Mouse (Mus musculus) limb, embryonic 12.5 days (tissue): ENCODE results near the gene St8sia1. TPM values are rescaled to one million over a fixed set of nuclear protein-coding genes. Genes with fewer than 3 reads are reported as not detected.

Experiments
- ATAC-seq: fragments of 200-750 bp; cut with Nextera tagmentation; 2 replicates; pipeline ENCODE4 v1.8.0; 2017; ENCODE audit warnings: low read depth, moderate TSS enrichment; ENCODE audit not compliant: insufficient number of reproducible peaks, insufficient read depth, low FRiP score, low TSS enrichment
- H3K27ac ChIP-seq: fragments of 300-500 bp; sonication (generic); 2 replicates; pipeline ENCODE4 v1.5.1; 2016; ENCODE audit warnings: mild to moderate bottlenecking, moderate library complexity
- H3K27me3 ChIP-seq: fragments of 300-500 bp; sonication (generic); 2 replicates; pipeline ENCODE4 v1.6.1; 2016; ENCODE audit warnings: mild to moderate bottlenecking, moderate library complexity
- H3K36me3 ChIP-seq: fragments of 300-500 bp; sonication (generic); 2 replicates; pipeline ENCODE4 v1.6.1; 2016; ENCODE audit warnings: mild to moderate bottlenecking, moderate library complexity
- H3K4me1 ChIP-seq: fragments of 300-500 bp; sonication (generic); replicated peaks from 2 replicates; pipeline ENCODE4 v1.6.1; 2016
- H3K4me2 ChIP-seq: fragments of 300-500 bp; sonication (generic); 2 replicates; pipeline ENCODE4 v1.6.1; 2016; ENCODE audit warnings: mild to moderate bottlenecking, moderate library complexity
- H3K4me3 ChIP-seq: fragments of 300-500 bp; sonication (generic); replicated peaks from 2 replicates; pipeline ENCODE4 v1.5.1; 2016; ENCODE audit warnings: mild to moderate bottlenecking
- H3K9ac ChIP-seq: fragments of 300-500 bp; sonication (generic); replicated peaks from 2 replicates; pipeline ENCODE4 v1.6.1; 2016; ENCODE audit warnings: mild to moderate bottlenecking, moderate library complexity
- H3K9me3 ChIP-seq: fragments of 300-500 bp; sonication (generic); 2 replicates; pipeline ENCODE4 v1.6.1; 2016; ENCODE audit warnings: mild to moderate bottlenecking, moderate library complexity
- WGBS: fragments of 180-500 bp; shearing (Covaris S2); methylation state at CpG from one replicate; pipeline ENCODE4 v1.1.7; 2016; 5-methylcytosine and 5-hydroxymethylcytosine counted together
- polyA plus RNA-seq: library from polyadenylated mRNA; unstranded; fragments of >200 nt; fragmentation: Nextera tagmentation; extraction: Ambion mirVana; gene quantifications from 2 replicates; pipeline ENCODE4 v1.2.1, GENCODE M21; 2016

St8sia1 gene
- polyA plus RNA-seq, 1 experiment from 2014 or later: 1.5 TPM

DNA sequence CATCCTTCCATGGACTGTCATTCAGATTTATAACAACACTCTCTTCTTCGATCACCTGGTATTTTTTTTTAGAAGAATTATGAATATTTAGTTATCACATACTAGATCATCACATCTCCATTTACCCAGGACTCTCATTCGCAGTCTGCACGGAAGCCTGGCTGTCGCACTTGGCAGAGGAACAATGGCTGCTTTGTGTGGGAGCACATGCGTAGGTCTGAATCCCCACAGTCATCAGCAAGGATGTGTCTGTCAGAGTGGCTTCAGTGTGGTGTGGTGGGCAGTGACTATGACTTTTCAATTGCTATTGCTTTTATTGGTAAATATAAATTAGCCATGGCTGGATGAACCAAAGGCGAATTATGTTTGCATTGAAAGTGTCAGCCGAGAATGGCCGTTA, 23.2 kb downstream of the St8sia1 start:
- H3K36me3 ChIP-seq: no peaks in the 10 kb centered on the region
- H3K9ac ChIP-seq: no peak overlapping the region
- no peak for ATAC-seq
- H3K27ac ChIP-seq: no peak overlapping the region
- WGBS: 91% methylated on average over 8 of the region's 8 CpGs
- no peak overlapping the region for H3K4me3 ChIP-seq
- peaks cover 5% of the 10 kb centered on the region for H3K4me1 ChIP-seq
- H3K4me2 ChIP-seq: no peak overlapping the region
- H3K9me3 ChIP-seq: no peaks in the 10 kb centered on the region
- H3K27me3 ChIP-seq: no peaks in the 10 kb centered on the region

DNA sequence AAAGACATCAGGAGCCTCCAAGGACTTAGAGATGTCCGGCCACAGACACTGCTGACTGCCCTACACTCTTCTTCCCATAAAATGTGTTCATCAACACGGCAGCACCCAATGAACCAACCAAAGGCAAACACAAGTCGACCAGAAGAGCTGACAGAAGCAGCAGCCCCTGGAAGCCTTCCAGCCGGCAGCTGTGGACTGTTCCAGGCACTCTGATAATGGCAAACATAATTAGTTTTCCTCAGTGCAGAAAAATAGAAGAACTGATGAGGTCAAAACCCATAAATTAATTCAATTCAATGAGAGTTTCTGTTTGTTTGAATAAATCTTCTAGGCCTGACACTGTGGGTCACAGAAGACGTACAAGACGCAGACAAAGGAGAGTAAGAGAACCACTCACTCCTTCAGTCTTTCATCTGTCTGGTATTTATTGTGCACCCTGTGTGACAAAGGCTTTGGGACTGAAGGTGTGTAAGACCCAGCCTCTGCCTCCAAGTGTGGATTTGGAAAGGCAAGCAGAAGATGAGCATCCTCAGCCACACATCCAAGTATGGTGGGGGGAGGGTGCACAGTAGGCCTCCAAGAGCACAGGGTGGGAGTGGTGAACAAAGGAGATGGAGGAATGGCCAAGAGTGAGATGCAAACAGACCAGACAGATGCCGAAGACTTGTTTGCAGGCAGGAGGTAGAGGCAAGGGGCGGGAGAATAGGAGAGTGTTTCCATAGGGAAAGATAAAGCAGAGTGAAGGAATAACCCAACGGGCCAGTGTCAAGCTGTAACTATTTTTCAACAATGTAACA, 25.5 kb downstream of the St8sia1 start:
- H3K4me1 ChIP-seq: no peaks in the 10 kb centered on the region
- no peaks in the 10 kb centered on the region for H3K9me3 ChIP-seq
- H3K4me3 ChIP-seq: no peak overlapping the region
- no peak for ATAC-seq
- H3K27ac ChIP-seq: no peak overlapping the region
- no peaks in the 10 kb centered on the region for H3K36me3 ChIP-seq
- WGBS: 71% methylated on average over 9 of the region's 9 CpGs
- H3K9ac ChIP-seq: no peak overlapping the region
- H3K27me3 ChIP-seq: no peaks in the 10 kb centered on the region
- H3K4me2 ChIP-seq: no peak overlapping the region

DNA sequence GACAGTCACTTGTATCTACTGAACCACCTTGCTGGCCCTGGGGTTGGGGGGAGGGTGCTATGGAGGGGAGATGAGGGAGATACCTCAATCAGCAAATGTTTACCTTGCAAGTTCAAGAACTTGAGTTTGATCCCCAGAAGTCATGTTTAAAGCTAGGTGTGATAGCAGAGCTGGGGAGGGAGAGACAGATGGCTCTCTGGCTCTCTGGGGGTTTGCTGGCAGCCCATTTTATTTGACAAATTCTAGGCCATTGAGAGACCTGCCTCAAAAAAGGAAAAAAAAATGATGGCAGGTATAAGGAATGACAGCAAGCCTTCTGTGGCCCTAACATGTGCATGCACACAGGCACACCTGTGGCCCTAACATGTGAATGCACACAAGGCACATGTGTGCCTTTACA, 26.2 kb downstream of the St8sia1 start:
- no peaks in the 10 kb centered on the region for H3K27me3 ChIP-seq
- ATAC-seq: no peak
- H3K9me3 ChIP-seq: no peaks in the 10 kb centered on the region
- H3K36me3 ChIP-seq: no peaks in the 10 kb centered on the region
- H3K4me3 ChIP-seq: no peak overlapping the region
- no peak overlapping the region for H3K9ac ChIP-seq
- H3K4me2 ChIP-seq: no peak overlapping the region
- H3K4me1 ChIP-seq: no peaks in the 10 kb centered on the region
- no peak overlapping the region for H3K27ac ChIP-seq

DNA sequence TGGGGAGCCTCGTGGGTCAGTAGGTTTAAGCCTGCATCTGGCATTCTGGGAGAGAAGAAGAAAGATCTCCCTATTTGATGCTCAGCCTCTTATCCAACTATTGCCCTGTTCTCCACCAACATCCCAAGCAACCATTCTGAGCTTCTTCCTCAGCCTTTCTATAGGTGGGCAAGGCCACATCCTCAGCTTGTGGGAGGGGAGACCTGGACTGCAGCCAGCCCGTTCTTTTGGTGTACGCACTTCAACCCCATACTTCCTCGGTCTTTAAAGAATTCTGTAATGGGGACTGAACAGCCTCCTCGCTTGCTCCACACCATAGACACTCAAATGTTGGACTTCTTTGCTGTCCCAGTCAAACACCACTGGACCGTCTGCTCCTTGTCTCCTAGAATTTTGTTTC, 31.7 kb downstream of the St8sia1 start:
- H3K36me3 ChIP-seq: no peaks in the 10 kb centered on the region

DNA sequence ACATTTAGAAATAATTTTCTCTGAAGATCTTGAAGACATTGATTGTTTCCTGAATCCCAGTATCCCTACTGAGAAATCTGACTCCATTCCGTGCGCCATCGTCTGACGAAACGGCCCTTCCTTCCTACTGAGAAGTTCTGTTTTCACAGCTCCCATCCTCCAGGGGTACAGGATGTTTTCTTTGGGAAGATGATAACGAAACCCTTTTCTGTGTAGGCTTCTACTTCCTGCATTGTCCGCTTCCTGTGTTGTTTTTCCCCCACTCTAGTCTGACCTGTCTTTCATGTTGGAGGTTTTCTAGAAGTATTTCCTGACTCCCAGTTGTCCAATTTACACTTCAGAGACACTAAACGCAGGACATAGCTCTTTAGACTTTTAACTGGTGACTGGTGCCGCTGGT, 32.1 kb downstream of the St8sia1 start:
- H3K4me1 ChIP-seq: no peaks in the 10 kb centered on the region
- WGBS: 71% methylated on average over 9 of the region's 9 CpGs
- H3K27ac ChIP-seq: no peak overlapping the region
- H3K9ac ChIP-seq: no peak overlapping the region
- no peaks in the 10 kb centered on the region for H3K9me3 ChIP-seq
- H3K4me3 ChIP-seq: no peak overlapping the region
- no peaks in the 10 kb centered on the region for H3K27me3 ChIP-seq
- no peak for ATAC-seq
- H3K4me2 ChIP-seq: no peak overlapping the region
- no peaks in the 10 kb centered on the region for H3K36me3 ChIP-seq

More for the DNA sequence above, 31.7 kb downstream of the St8sia1 start:
- H3K27ac ChIP-seq: no peak overlapping the region
- H3K4me2 ChIP-seq: no peak overlapping the region
- H3K9ac ChIP-seq: no peak overlapping the region
- no peaks in the 10 kb centered on the region for H3K27me3 ChIP-seq
- WGBS: 87% methylated on average over 6 of the region's 6 CpGs
- no peak for ATAC-seq
- H3K9me3 ChIP-seq: no peaks in the 10 kb centered on the region
- no peaks in the 10 kb centered on the region for H3K4me1 ChIP-seq
- H3K4me3 ChIP-seq: no peak overlapping the region

DNA sequence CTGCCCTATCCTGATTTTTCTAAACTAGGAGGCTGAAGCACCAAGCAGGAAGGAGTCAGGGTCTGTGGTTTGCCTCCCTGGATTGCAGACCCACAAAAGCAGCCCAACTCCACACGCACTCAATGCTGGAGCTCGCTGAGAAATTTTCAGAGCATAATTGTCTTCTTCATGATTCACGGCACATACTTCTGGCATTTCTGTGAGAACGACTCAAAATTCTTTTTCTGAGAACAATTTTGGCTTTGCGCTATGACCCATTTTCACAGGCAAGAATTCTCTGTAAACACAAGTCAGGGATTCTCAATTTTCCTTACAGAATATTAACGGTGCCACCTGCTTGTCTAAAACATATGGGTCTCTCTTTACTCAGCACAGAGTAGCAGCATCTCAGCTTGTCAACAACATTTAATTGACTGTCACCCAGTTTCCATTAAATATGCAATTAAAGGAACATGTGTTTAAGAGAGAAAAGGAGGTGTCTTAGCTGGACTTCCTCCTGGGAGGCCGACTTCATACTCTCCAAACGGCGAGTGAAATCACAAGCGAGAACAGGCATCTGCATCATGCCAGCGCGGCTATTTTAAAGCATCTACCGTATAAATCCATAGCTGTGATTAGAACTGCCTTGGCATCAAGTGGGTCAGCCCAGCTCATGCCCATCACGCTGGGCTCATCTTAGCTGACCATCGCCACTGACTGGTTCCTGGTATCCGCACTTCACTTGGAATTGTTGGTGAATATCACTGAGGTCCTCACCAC, 35.5 kb downstream of the St8sia1 start:
- Histone ChIP-seq H3K4me2 (no peak overlapping the region), H3K9ac (no peak overlapping the region), H3K27me3 (no peaks in the 10 kb centered on the region), H3K4me1 (no peaks in the 10 kb centered on the region), H3K27ac (no peak overlapping the region), H3K4me3 (no peak overlapping the region), H3K9me3 (no peaks in the 10 kb centered on the region), H3K36me3 (no peaks in the 10 kb centered on the region)
- WGBS: 82% methylated on average over 16 of the region's 16 CpGs
- ATAC-seq: no peak

DNA sequence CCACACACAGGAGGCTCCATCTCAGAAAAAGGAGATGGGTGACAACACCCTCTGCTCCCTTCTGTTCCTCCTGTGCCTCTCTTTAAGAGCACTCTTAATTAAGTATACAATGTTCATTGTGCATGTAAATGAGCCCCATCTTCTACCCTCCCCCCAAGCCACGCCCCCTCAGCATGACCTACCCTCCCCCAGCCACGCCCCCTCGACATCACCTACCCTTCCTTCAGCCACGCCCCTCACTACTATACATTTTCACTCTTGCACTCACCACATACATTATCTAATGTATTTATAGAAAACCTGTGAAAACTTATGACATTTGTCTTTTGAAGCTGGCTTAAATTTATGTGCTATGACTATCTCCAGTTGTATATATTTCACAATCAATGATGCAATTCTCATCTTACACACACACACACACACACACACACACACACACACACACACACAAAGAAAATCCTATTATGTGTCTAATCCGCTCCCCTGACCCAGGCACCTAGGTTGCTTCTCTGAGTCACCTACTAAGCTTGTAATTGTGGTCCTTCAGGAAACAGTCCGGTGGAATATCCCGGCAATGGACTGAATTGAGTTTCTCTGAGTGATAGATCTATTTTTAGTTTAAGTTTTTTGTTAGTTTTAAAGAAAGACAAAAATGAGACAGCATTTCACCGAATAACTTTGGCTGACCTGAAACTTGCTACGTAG, 37.2 kb downstream of the St8sia1 start:
- H3K4me1 ChIP-seq: no peaks in the 10 kb centered on the region
- H3K4me2 ChIP-seq: no peak overlapping the region
- H3K27me3 ChIP-seq: no peaks in the 10 kb centered on the region
- H3K9ac ChIP-seq: no peak overlapping the region
- H3K27ac ChIP-seq: no peak overlapping the region
- H3K9me3 ChIP-seq: no peaks in the 10 kb centered on the region
- H3K4me3 ChIP-seq: no peak overlapping the region
- no peak for ATAC-seq
- no peaks in the 10 kb centered on the region for H3K36me3 ChIP-seq
- WGBS: 89% methylated on average over 9 of the region's 9 CpGs

DNA sequence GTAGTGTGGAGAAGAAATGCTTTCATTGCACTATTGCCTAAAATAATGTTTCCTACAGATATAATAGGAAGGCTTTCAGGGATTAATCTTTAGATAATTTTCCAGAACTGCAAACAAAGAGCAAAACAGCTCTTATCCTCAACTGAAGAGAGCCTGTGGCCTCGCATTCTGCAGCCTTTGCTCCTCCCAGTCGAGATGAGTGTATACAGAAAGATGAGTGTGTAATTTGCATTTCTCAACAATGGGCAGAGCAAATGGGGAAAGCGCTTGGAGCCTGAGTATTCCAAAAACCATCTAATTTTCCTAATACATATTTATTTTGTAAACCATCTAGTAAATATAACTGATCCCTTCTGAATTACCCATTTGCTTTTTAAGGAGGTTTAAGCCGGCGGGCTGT, 38.3 kb downstream of the St8sia1 start:
- Histone ChIP-seq H3K4me1 (no peaks in the 10 kb centered on the region), H3K4me2 (no peak overlapping the region), H3K27me3 (no peaks in the 10 kb centered on the region), H3K27ac (no peak overlapping the region), H3K9ac (no peak overlapping the region), H3K36me3 (no peaks in the 10 kb centered on the region), H3K9me3 (no peaks in the 10 kb centered on the region), H3K4me3 (no peak overlapping the region)
- WGBS: 85% methylated on average over 5 of the region's 5 CpGs
- ATAC-seq: no peak

DNA sequence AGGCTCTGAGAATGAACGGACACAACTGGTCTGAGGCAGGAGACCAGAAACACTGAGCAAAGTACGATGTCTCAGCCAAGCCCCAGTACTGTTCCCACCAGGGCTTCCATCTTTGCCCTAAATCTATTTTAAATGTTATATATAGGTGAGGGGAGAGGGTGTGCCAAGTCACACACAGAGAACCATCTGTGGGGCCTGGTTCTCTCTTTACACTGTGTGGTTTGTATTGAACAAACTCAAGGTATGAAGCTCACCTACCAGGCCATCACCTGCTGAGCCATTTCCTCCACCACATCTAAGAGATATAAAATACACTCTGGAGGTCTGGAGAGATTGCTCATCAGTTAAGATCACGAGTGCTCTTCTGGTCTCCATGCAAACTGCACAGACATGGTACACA, 38.9 kb downstream of the St8sia1 start:
- no peak overlapping the region for H3K27ac ChIP-seq
- no peak overlapping the region for H3K9ac ChIP-seq
- H3K36me3 ChIP-seq: no peaks in the 10 kb centered on the region
- no peaks in the 10 kb centered on the region for H3K27me3 ChIP-seq
- WGBS: 88% methylated on average over 3 of the region's 3 CpGs
- H3K4me3 ChIP-seq: no peak overlapping the region
- no peak overlapping the region for H3K4me2 ChIP-seq
- ATAC-seq: no peak
- no peaks in the 10 kb centered on the region for H3K9me3 ChIP-seq
- no peaks in the 10 kb centered on the region for H3K4me1 ChIP-seq

DNA sequence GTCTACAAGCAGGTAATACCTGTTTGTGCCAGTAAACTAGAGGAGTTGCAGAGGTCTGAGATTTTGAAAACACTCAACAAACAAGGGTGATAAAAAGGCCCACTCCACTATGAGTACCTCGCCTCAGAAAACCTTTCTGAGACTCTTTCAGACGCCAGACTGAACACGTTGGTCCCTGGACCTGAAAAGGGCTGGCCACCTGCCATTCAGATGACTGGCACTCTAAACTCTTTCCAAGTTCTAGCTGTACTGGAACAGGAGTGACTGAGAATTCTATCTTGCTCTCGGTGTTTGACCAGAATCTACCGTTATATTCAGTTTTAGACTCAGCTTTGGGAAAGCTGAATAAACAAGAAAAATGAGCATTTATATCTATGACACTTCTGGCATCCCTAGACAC, 43.4 kb downstream of the St8sia1 start:
- ATAC-seq: no peak
- H3K36me3 ChIP-seq: no peaks in the 10 kb centered on the region
- no peaks in the 10 kb centered on the region for H3K9me3 ChIP-seq
- H3K4me1 ChIP-seq: no peaks in the 10 kb centered on the region; the same call in 1 of the 2 replicates
- no peak overlapping the region for H3K4me2 ChIP-seq
- H3K4me3 ChIP-seq: no peak overlapping the region
- no peak overlapping the region for H3K27ac ChIP-seq
- H3K9ac ChIP-seq: no peak overlapping the region
- 81% methylated on average over 5 of the region's 5 CpGs for WGBS
- no peaks in the 10 kb centered on the region for H3K27me3 ChIP-seq

DNA sequence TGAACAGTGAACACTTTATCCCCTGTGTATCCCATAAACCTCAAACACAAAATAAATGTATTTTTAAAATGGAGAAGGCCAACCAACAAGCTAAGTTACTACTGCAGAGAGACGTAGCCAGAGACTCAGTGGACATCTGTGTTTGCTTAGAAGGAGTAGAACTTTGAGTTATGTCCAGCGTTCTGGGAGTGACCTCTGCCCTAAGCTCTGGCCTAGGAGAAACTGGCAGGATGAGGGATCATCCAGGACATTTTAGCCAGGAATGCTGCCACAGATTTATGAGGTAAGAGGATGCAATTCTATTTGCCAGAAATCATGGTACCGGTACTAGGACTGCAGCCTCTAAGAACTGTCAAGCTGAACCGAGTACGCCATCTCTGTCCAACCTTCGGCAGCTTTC, 45.6 kb downstream of the St8sia1 start:
- ATAC-seq: no peak
- Histone ChIP-seq H3K36me3 (no peaks in the 10 kb centered on the region), H3K4me2 (no peak overlapping the region), H3K9me3 (no peaks in the 10 kb centered on the region), H3K4me3 (no peak overlapping the region), H3K4me1 (peaks cover 5% of the 10 kb centered on the region; the same call in 1 of the 2 replicates), H3K27me3 (no peaks in the 10 kb centered on the region), H3K9ac (no peak overlapping the region), H3K27ac (no peak overlapping the region)
- WGBS: 54% methylated on average over 6 of the region's 6 CpGs
